Mouse (Mus musculus) heart, adult 8-10 months (tissue): ENCODE data around the gene Slc44a3. TPM values are rescaled to one million over a fixed set of nuclear protein-coding genes. Genes with fewer than 3 reads are reported as not detected.

Source experiments
- DNase-seq: peaks from one replicate; pipeline ENCODE4 v3.0.0; 2022; ENCODE audit warnings: low spot score
- total RNA-seq, 4 experiments: library from RNA; stranded (reverse); gene quantifications; 2 replicates each; pipeline ENCODE4 v1.2.4; 2022

Gene Slc44a3
- total RNA-seq, result under 1 TPM in 1 of 4 experiments, not detected in 3; 0.17 TPM

DNA sequence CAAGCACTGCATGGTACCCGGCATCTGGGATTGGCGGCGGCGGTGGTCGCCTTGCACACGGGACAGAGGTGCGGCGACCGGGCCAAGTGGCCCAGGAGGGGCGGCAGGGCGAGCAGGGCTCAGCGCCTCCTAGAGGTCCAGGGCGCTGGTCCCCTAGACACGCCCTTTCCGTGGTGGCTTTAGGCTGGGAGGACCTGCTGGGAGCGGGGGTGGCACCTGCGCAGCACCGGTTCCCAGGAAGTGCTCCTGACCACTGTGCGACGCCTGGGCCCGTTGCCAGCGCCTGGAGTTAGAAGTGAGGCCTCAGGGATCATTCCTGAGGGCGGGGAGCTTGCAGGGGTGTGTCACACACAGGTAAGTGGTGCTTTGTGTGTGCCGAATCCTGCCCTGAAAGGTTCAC, at the start of gene Slc44a3:
Gene Slc44a3 (minus strand): TSS at position 229 of the 400 bp plus-strand sequence.
- no peak for DNase-seq

DNA sequence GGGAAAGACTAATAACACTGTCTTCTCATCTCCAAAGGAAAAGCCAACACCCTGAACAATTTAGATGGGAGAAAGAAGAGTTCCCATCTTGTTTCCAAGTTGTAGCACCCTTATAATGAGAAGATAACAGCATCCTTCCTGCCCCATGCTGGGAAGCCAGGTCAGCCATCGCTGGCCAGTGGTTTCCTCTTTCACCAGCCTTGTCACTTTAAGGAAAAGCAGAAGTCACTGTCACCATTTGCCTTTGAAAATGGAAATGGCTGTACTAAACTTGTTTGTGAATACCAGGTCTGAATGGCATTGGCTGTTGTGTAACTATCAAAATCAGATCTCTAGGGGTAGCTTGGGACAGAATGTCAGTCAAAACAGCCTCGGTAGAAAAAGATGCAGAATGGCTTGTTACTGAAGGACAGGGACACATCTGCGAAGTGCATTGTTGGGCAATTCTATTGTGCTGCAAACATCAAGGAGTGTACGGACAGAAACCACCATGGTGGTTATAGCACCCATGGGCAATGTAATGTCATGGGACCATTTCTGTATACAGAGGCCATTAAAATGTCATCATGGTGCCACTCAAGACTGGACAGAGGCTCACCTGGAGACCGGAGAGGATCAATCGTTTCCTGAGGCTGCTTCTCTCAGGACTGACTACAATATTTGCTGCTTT, 47.8 kb upstream of the Slc44a3 start:
- DNase-seq, result no peak

DNA sequence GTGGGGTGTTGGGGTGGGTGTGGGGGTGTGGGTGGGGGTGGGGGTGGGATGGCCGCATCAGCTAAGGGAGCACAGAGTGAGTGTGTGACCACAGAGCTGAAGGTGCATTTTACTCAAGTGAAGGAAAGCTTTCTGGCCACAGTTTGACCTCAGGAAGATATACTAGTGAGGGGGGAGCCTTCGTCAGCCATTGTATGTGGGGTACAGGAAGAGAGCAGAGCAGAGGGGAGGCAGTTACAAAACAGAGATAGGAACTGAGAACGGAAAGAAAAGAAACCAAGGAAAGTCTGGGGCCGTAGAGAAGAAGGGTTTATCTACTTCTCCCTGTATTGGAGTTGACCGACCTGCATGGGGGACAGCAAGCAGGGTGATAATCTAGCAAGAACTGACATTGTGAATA, 47.2 kb upstream of the Slc44a3 start:
- DNase-seq, result no peak

DNA sequence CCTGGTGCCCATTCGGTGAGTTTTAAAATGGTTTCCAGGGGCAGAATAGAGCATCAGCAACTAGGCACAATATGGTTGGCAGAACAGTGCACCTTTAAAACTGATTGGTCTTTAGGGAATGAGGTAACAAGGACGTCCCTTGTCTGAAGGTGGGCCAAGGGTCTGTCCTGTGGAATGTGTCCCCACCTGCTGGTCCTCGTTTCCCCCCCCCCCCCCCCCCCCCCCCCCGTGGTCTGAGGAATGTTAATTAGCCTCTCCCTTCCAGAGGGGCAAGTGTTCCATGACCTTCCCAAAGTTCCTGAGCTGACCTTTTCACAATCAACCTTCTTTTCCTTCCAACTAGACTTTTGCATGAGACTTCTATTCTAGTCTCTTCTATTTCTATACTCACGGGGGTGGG, 46.5 kb upstream of the Slc44a3 start:
- DNase-seq, result no peak

DNA sequence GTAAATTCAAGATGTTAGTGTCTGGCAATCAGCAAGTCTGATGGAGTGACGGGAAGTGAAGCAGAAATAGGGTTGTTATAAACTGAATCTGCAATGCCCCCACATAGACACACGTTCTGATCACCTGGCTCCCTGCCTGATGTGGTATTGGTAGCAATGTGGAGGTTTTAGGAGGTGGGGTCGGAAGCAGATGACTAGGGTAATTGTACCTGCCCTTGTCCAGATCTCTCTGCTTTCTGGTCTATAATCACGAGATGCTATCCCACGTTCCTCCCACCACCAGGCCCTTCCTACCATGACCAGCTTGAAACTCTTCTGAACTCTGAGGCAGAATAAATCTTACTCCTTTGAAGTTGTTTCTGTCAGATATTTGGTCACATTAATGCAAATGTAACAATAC, 45.4 kb upstream of the Slc44a3 start:
- DNase-seq, result no peak

DNA sequence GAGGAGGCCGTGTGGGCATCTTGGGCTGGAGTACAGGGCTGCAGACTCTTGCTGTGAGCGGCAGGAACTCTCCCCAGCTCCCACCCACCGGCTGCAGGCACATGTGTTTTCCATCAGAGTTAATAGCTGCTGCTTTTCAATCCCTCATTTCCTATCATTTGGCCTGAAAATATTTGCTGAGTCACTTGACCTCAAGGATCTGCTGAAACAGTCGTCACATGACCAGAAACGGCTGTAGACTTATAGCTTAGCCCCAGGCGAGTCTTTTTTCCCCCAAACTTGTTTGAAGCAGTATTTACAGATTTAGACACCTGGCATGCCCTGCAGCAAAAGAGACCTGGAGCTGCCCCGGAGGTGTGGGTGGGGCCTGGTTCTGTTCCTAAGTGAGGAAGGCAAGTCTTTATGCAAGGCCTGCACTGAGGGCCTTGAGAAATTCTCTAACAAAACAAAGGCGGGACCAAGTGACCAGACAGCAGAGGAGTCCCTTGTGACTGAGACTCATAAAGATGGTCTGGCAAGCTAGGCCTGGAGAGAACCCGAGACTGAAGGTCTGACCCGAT, 44.9 kb upstream of the Slc44a3 start:
- peak; percentile 75 for DNase-seq

DNA sequence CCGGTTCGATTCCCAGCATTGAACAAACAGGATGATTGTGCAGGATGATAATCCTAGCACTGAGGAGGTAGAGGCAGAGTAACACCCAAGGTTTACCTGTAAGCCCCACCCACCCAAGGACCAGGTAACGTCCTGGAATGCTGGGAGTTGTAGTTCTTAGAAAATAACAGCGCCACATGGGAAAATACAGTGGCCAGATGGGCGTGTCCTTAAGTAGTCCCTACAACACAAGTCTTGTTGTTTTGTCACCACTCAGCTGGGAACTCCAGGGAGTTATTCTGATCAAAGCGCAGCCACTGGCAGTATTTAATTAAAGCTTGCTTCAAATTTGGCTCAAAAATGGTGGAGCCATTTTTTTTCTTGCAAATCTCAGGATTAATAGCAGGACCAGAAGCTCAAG, 44.2 kb upstream of the Slc44a3 start:
- no peak for DNase-seq

DNA sequence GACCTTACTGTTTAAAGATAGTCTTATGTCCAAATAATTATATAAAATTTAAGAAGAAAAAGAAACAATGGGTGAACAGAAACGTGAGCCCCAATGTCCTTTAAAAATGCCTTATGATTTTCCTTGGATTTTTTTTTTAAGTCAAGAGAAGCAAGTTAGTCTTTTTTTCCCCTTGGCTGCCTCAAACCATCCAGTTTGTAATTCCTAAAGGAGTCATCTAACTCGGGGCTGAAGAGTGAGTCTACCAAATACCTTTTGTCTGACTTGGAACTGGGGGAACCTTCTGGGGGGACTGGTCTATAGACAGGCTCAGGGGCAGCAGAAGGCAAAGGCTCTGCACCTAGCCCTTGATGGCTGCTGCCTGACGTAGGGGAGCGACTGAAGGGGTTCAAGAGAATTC, 42.2 kb upstream of the Slc44a3 start:
- DNase-seq, result no peak

DNA sequence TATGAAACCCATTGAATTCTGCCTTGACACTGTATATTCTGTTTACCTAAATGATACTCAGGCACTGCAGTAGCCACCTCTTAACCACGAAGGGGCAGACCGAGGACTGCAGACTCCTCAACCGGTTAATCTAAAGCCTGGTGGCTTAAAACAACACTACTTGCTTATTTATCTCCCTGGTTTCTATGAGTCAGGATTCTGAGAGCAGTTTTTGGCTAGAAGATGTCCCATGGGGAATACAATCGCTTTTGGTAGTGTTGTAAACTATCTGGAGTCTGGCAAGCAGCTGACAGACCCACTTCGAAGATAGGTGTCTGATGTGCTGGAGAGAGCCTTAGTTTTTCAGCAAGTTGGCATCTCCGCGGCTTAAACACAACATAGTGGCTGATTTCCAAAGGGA, 41.7 kb upstream of the Slc44a3 start:
- peak; percentile 66 for DNase-seq

DNA sequence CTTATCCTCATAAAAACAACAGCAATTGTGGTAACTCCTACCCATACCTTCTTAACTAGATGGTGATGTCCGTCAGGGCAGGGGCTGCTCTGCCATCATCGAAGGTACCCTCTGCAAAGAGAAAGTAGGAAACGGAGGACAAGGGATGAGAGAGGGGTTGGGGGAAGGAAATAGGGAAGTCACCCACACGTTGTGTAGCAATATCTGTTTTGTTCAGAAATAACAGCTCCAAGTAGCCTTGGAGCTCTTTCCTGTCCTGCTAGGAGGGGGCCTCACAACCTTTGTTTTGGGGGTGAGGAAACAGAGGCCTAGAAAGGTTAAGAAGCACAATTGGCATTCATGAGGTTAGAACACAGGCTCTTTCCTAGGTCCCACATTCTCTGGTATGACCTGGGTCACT, 39.3 kb upstream of the Slc44a3 start:
- no peak for DNase-seq

DNA sequence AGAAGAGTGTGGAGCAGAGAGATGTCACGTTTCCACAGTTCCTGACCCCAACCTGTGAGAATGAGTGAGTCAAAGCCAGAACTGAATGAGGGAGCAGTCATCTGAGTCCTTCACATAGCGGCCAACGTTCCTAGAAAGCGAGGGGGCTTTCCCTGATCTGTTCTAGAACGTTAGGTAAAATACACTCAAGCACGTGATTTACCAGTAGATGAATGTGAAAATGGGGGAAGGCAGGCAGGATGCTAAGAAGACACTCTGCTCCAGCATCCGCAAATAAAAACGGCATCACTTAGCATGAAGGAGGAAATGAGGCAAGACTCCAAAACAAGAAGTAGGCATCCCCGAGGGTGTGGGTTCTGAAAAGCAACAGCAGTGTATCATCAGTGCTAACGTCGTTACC, 38.4 kb upstream of the Slc44a3 start:
- no peak for DNase-seq

DNA sequence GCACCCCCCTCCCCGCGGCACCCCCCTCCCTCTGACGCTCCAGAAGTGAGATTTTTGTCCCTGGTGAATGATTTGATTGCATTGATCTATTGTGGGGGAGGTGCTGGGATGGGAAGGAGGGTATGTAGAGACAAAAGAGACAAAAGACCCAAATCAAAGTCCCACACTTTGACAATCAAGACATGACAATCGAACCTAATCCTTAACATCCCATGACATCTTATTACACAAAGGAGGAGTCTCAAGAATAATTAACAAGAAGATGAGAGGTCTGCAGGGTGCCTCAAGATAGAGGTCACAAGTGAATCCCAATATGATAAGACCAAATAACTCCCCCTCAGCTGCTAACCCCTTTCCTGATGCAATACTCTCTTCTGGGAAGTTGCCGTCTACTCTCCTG, 37.6 kb upstream of the Slc44a3 start:
- DNase-seq, result no peak

DNA sequence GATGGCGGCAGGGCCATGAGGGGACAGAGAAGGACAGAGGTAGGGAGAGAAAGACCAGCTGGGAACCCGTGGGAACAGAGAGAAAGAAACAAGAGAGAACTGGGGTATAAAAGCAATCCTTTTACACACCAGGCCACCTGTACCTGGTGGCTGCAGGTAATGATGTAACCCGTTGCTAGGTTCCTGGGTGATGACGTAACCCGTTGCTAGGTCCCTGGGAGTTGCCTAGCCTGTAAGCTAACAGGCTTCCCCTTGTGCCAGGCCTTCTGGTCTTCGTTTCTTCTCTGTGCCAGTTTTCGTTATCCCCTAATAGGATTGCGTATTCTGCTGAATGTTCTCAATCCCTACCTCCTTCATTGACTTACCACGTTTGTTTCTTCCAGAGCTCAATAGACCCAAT, 36.8 kb upstream of the Slc44a3 start:
- no peak for DNase-seq

DNA sequence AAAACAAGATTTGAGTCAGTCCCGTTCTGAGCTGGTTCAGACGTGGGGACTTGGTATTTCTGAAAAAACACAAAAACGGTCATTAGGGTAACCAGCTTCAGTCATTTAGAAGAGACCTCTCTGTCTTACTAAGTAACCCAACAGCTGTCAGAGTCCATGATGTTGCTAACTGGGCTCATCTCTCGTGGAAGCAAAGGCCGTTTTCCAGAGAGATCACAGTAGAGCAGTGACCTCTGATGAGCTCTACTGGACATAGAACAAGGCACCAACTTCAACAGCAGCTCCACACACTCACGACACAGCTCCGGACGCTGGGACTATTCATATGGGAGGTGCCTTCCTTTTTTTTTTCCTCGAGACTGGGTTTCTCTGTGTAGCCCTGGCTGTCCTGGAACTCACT, 35.7 kb upstream of the Slc44a3 start:
- no peak for DNase-seq

DNA sequence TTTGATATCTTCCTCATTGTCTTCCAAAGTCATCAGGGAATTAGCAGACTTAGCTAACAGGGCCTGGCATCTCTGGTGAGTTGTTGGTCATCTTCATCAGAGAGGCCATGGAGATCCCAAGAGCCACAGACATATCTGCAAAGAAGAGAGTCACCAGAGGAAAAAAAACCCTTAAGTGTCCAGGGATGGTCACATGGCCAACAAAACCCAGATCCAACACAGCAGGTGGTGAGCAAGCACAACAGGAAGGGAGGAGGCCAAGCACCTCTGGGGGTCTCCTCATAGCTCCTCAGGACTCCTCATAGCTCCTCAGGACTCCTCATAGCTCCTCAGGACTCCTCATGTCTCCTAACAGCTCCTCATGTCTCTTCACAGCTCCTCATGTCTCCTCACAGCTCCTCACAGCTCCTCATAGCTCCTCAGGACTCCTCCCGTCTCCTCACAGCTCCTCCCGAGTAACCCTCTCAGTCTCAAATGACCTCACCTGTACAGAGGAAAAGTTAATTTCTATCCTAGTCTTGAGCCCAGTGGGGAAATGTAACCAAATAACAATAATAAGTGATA, 35.2 kb upstream of the Slc44a3 start:
- no peak for DNase-seq

DNA sequence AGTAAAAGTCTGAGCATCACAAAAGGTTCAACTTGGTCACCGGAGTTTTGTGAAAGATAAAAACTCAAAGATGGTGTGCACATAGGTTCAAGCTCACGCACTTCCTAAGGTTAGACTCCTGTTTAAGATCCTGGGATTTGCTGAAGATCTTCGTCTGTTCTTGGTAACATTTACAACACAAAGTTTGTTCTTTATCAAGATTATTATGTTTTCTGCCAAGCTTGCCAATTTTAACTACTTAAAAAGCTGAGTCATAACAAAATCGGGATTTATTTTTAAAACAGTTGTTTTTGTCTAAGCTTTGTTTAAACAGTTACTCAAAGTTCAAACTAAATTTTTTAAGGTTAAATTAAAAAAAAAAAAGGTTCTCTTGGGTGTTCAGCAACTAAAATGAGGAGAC, 34.7 kb upstream of the Slc44a3 start:
- no peak for DNase-seq

DNA sequence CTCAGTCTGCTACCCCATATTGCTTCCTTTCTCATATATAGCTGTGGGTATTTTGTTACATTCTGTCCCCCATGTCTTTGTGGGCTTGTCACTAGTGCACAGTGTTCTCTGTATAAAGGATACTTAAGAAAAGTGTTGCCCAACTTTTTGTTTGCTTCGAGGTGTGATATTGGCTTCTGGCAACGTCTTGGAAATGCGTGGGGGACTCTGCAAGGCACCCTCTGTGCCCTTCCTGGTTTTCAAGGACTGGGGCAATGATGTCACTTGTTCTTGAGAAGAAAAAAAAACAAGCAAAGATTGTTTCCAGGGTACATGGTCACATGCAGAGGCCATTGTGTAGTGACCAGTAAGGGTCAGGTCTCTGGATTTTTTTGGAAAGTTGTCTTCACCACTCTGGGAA, 29.6 kb upstream of the Slc44a3 start:
- DNase-seq, result no peak

DNA sequence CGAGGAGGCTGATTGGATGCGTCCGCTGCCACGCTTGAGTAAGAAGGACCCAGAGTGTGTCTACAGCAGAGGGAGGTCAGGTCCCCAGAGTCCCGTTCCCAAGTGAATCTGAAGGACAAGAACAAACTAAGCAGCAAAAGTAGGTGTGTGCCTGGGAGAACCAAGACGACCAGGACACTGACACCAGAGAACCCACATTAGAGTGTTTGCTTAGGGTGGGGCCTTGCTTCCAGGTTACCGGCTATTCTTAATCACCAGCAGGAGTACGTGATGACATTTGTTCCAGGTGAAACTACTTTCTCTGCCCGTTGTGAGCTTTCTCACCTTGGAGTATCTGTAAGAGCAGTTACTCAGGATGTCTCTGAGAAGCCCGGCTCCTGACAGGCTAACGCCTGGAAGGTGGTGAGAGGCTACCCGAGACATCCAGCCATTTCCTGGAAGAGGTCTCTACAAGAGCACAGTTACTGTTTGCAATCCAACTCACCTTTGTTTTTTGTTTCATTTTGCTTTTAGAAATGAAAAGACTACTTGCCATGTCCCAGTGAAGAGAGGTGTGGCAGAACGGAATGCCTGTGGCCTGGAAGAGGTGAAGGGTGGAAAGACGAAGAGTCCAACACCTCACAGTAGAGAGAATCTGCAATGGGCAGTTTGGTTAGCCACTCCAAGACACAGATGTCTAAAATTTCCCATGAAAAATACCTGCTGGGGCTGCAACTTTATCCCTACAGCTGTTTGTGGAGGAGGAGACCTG, 28.1 kb upstream of the Slc44a3 start:
- no peak for DNase-seq

DNA sequence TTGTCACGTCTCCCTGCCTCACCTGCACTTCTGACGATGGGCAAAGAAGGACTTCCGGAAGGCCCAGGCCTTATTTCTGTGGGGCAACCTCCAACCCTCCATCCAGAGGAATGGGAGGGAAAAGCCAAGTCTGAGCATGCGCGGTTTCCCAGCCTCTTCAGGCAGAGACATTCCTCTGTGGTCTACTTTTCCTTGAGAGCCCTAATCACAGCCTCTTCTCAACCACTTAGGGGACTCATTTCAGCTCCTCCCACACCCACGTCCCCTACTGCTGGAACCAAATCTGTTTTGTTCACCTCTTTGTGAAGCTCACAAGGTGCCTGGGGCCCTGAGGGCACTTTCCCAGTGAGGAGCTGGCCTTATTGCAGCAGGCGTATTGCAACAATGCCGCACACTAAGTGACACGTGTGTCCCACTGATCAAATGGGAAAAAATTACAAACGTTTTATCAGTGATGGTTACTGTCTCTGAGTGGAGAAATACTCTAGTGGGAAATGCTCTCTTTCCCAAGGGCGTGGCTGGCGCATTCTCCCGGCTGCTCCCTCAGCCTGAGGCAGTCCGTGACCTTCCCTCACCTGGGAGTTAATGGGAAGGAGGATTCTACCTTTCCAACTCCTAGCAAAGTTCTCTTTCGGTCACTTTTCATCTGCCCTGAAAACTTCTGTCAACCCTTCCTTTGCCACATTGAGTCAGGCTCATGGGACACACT, 27.4 kb upstream of the Slc44a3 start:
- DNase-seq, result no peak

DNA sequence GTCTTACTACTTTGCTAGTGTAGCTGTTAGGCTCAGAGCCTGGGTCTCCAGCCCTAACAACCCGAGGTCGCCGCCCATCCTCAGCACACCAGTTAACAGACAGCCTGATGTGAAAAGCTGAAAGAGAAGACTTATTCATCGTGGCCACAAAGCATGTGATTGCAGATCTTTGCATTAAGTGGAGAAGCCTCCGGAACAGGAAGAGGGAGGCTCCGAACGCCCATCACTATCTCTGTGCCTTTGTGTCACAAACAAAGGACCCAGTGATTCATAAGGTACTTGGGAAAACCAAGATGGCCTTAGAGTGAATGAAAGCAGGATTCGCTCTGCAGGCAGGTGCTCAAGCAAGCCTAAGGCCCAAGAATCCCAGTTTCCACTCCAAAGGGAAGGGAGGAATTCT, 26.7 kb upstream of the Slc44a3 start:
- DNase-seq, result no peak

DNA sequence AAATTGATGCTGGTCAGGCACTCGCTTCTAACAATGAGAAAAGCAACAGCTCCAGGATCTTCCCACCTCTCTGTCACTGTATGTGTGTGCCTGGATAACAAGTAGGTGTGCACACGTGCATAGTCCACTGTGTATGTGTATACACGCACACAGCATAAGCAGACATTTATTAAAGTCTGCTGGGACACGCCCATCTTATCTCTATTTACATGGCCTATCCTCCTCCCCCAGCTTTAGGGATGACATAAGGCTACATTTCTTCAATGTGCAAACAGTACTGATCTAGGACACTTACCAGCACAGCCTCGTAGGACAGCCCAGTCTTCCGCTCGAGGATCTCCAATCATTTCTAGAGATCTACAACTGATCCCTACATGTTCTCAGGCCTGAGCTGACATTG, 24.1 kb upstream of the Slc44a3 start:
- DNase-seq, result no peak

DNA sequence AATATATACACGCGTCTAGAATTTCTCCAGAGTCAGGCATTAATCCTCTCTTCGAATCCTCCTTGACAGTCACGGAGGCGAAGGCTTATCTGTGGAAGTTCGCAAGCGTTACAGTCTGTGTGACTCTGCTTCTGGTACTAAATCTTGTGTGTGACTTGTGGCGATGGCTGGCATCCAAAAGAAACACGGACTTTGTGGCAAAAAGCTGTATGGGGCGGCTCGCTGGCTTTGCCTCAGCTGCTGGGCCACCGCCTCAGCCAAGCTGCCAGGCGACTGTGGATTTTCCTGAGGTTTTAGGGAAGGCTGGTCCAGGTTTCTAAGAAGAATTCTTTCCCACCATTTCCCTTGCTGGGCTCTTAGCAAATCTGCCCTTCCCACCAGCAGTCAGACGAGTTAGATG, 21.1 kb upstream of the Slc44a3 start:
- no peak for DNase-seq
